Mouse (Mus musculus): ENCODE measurements around the gene P4ha2.
A peak's percentile ranks its signal among the peaks of the same experiment; 100 is the strongest.
"Not testable (repeated sequence)": the region's sequence is repeated elsewhere in the genome, so short reads cannot be mapped to it uniquely, and the experiment has no call there.

Gene P4ha2

GRCm38 (mm10) chr11:54140159-54140558, 40.3 kb downstream of the P4ha2 start:
- not testable (repeated sequence) for DNase-seq (ENCODE audit: low spot score in 2 of 2)

GRCm38 (mm10) chr11:54141200-54141971, 41.5 kb downstream of the P4ha2 start:
- DNase-seq (ENCODE audit: low spot score in 2 of 2), result no peak

DNA sequence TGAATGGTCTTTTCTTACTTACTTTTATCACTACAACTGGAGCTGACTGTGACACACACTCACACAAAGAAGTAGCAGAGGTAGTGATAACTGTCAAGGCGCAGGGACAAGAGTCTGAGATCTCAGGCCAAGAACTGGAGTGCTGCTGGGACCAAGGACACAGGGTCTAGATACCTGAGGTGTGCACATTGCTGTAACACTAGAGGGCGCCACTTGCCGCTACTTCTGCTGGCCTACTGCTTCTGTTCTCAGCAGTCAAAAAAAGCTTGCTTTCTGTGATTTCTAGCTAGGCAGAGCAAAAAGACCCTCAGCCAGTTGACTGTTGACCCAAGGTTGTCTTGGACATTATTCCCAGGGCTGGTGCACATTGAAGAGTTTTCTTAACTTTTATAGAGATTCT, 45.0 kb downstream of the P4ha2 start:
- DNase-seq (ENCODE audit: low spot score in 2 of 2), result peak in 1 of 2 experiments; percentile 47

DNA sequence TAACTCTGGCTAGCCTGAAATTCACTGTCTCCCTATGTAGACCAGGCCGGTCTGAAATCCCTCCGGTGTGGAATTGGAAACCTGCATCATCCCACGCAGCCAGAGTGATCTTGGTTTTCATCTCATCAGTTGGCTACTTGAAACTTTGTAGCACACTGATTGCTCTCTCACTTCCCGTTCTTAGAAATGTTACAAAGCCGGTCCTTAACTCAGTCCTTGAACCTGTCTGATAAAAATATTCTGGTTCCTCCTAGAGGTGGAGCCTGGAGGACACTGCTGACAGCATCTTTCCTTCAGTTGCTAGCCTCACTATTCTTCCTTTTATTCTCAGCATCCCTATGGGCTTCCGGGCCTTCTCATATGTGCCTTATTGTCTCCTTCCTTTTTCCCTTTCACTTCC, 46.1 kb downstream of the P4ha2 start:
- DNase-seq (ENCODE audit: low spot score in 2 of 2), result no peak

DNA sequence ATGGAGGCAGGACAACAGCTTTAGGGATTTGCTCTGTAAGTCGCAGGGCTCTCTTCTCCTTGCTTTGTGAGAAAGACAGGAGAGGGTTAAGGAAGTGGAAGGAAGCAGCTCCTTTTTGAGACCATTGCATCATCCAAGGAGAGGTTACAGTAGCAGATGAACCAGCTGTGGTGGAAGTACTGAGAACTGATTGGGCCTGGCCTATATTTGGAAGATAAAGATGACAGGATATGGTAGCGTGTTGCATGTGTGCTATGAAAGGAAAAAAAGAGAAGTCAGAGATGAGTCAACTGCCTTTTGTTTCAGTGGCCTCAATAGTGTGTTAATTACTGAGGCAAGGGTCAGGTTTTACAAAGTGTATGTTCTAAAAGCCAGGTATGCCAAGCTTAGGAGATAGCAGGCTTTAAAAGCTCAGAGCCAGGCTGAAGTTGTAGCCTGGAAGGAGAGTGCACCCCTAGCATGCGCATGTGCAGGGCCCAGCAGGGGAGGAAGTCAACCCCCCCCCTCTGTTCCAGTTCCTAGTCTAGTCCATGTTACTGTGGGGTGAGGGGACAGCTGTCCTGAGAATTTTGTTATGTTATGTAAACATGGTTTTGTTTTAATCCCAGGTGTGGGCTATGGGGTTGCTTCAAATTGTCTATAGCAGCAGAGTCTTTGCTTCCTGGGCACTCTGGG, 50.0 kb downstream of the P4ha2 start:
- no peak for DNase-seq (ENCODE audit: low spot score in 2 of 2)

GRCm38 (mm10) chr11:54151141-54151540, 51.2 kb downstream of the P4ha2 start:
- no peak for DNase-seq (ENCODE audit: low spot score in 2 of 2)

- no peak for DNase-seq (ENCODE audit: low spot score in 2 of 2)
Measured at GRCm38 (mm10) chr11:54152957-54153356, 53.1 kb downstream of the P4ha2 start.

GRCm38 (mm10) chr11:54155864-54156263, 56.0 kb downstream of the P4ha2 start:
- DNase-seq (ENCODE audit: low spot score in 2 of 2), result peak in 1 of 2 experiments; percentile 15

DNA sequence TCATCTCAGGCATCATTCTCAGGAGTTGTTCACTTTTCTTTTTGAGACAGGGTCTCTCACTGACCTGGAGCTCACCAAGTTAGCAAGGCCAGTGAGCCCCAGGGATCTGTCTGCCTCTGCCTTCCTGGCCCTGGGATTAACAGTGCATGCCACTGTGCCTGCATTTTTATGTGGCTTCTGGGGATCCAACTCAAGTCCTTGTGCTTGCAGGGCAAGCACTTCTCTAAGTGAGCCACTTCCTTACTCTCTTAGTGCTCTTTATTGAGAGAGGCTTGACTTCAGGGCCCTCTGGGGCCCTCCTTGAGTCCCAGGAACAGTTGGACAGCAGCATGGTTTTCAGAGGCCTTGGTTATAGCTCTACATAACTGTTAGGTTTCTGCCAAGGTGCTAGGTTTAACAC, 56.6 kb downstream of the P4ha2 start:
- no peak for DNase-seq (ENCODE audit: low spot score in 2 of 2)

GRCm38 (mm10) chr11:54157586-54157985, 57.7 kb downstream of the P4ha2 start:
- DNase-seq (ENCODE audit: low spot score in 2 of 2), result no peak

DNA sequence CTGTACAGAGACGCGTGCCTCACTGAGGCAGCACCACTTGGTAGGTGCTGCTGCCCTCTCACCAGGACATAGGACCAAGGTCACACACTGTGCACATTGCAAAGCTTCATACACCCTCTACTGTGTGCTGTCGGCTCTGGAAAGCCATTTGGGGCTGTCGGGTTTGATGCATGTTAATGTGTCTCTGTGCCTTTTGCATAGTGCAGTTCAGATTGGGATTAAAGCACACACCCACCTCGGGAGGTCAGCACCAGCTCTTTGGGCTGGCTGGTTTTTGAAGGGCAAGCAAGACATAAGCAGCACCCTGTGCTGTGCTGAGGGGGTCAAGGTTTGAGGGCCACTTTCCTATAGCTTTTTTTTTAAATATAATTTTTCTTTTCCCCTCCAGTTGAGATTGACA, 60.5 kb downstream of the P4ha2 start:
- no peak for DNase-seq (ENCODE audit: low spot score in 2 of 2)

DNA sequence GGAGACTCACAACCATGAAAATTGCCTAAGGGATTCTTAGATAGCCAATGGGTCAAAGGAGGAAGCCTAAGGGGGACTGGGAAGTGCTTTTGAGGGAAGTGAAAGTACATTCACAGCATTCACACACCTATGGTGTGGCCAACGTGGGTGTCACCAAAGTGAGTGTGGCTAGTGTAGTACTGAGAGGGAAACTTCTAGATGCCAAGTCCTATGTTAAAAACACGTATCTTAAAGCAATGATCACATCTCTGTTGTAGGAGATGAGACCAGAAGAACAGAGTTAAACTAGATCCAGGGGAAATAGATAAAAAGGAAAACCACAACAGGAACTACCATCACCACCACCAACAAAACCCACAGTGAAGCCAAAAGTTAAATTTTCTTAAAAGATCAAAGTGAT, 61.0 kb downstream of the P4ha2 start:
- no peak for DNase-seq (ENCODE audit: low spot score in 2 of 2)

GRCm38 (mm10) chr11:54161514-54161913, 61.6 kb downstream of the P4ha2 start:
- DNase-seq (ENCODE audit: low spot score in 2 of 2), result no peak

GRCm38 (mm10) chr11:54162968-54163367, 63.1 kb downstream of the P4ha2 start:
- DNase-seq (ENCODE audit: low spot score in 2 of 2), result no peak

DNA sequence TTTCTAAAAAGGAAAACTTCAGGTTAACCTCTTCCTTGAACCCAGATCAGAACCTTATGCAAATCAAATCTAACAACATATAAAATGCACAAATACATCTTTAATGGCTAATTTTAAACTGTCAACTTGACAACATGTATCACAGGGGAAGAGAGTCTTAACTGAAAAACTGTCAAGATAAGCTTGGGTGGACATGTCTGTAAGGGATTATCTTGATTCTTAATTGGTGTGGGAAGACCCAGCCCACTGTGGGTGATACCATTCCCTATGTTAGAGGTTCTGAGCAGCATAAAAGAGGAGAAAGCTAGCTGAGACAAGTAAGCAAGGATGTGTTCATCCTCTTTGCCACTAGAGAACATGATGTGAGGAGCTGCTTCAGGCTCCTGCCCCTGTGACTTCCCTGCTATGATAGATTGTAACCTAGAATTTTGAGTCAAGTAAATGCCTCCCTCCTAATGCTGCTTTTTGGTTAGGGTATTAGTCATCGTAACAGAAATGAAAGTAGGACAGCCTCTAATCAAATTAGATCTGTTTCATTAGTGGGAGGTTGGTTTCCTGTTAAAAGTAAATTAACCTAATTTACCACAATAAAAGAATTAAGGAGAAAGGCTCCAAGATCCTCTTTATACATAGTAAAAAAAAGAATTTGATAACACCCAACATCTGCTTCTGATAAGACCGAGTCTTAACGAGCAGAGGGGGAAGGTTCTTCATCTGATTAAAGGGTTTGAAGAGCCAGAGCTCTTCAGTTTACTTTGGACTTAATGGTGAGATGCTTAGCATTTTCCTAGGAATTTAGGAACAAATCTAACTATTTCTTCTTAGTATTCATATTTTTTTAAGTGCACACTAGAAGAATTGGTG, 69.8 kb downstream of the P4ha2 start:
- DNase-seq (ENCODE audit: low spot score in 2 of 2), result no peak

DNA sequence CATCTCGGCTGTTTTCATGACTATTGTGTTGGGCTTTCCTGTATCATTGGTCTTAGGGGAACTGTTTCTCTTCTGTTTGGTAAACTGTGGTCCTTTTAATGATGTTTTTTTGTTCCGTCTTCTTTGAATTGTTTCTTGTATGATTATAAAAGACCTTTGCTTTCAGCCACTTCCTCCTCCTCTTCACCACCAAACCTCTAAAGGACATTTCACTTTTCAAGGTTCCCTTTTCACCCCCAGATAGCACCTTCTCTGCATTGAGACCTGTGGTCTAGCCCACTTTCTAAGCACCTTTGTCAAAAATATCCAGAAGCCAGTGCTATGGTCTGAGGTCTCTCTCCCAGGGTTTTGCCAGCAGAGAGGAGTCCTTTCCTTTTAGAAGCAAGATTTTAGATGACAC, 71.3 kb downstream of the P4ha2 start:
- DNase-seq (ENCODE audit: low spot score in 2 of 2), result no peak

DNA sequence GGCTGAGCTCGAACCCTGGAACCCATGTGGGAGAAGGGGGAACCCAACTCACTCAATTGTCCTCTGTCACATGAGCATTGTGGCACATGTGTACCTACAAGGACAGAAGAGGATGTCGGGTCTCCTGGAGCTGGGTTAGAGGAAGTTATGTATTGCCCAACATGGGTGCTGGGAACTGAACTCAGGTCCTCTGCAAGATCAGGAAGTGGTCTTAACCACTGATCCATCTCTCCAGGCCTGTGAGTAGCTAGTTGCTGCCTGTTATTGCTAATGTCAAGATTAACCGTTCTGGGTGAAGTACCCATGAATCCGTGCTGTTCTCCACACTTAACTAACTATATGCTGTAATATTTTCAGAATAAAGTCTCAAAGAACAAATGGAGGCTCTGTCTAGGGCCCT, 74.3 kb downstream of the P4ha2 start:
- DNase-seq (ENCODE audit: low spot score in 2 of 2), result no peak

DNA sequence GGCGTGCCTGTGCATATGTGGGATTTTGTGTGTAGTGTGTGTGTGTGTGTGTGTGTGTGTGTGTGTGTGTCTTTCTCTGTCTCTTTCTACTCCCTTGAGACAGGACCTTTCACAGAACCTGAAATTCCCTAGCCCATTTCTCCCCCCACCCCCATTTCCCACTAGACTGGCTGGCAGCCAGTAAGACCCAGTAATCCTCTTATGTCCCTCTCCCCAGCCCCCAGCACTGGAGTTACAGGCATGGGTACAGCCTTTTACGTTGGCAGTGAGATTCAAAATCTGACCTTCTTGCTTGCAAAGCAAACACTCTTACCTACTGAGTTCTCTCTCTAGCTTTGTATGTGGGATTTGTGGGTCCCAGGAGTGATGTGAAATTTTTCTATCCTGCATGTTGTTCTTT, 75.0 kb downstream of the P4ha2 start:
- no peak for DNase-seq (ENCODE audit: low spot score in 2 of 2)

All from frontal cortex, postnatal 14 days (tissue).